Mouse (Mus musculus): ENCODE measurements at regions not wholly inside any gene's neighbourhood (a gene's known extent, or its start where the extent isn't known, plus 50 kb on each side); places are given as distances from the start of the nearest gene placed in this dataset.

DNA sequence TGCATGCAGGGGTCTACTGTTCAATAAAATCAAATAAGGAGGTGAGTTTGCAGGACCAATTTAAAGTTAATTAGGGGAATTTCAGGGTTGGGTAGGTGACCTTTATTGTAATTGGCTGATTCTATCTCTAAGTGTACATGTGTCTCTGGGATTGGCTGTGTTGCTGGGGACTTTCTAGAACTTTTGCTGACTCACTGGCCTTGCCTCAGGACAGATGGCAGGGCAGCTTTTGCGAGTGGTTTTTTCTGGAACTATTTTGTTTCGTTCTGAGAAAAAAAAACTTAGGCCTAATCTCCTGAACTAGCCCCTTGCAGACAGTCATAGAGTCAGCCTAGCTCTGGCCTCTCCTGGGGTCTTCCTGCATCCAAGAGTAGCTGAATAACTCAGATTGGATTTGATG lies 249.3 kb upstream of the Mdga2 start:
- no peak for DNase-seq

- DNase-seq: no peak
Observed at GRCm38 (mm10) chr12:67471001-67471400, 248.7 kb upstream of the Mdga2 start.

DNA sequence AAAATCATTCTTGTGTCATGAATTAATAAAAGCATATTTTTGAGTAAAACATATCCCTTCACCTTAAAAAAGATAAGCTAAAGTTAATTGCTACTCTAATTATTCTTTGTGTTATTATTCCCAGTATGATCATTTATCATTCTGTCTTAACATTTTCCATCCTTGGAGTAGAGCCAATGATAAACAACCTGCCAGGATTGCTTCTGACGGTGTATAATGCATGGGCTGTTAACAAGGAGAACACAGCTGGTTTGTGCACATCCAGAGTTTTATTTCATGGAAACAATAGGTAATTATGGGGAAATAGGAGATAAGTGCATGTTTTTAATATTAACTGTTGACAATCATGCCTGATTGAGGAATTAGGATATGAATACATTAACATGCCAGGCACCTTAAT lies 226.8 kb upstream of the Mdga2 start:
- no peak for DNase-seq

- DNase-seq: peak; percentile 16
Observed at GRCm38 (mm10) chr12:67430318-67430950, 208.1 kb upstream of the Mdga2 start.

- no peak for DNase-seq
Observed at GRCm38 (mm10) chr12:67426801-67427200, 204.5 kb upstream of the Mdga2 start.

GRCm38 (mm10) chr12:67399537-67399936 lies 177.2 kb upstream of the Mdga2 start:
- no peak for DNase-seq

GRCm38 (mm10) chr12:67374530-67374929 lies 152.2 kb upstream of the Mdga2 start:
- DNase-seq: no peak

- no peak for DNase-seq
Observed at GRCm38 (mm10) chr12:67348551-67348950, 126.2 kb upstream of the Mdga2 start.

DNA sequence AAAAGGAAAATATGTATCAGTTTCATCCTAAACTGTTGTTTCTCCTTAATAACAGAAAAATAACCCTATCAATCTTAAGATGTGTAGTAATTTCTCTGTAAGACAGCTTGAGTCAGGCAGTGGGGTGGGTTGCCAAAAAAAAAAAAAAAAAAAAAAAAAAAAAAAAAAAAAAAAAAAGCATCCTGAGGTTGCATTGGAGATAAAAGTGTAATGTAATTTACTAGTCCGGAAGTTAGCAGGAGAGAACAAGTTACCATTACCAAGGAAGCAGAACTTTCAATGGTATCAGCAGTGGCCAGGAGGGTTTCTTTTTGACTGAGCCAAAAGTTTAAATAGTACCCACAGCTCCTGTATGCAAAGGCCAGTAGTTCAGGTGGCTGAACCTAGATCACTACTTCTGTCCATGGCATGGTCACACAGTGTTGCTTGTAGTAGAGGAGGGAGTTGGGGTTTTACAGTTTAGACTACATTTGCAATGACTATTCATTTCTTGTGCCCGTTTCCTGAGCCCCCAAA lies 110.2 kb upstream of the Mdga2 start:
- DNase-seq: no peak

GRCm38 (mm10) chr12:67326326-67326725 lies 104.0 kb upstream of the Mdga2 start:
- DNase-seq: no peak

GRCm38 (mm10) chr12:67325799-67326198 lies 103.5 kb upstream of the Mdga2 start:
- DNase-seq: no peak

DNA sequence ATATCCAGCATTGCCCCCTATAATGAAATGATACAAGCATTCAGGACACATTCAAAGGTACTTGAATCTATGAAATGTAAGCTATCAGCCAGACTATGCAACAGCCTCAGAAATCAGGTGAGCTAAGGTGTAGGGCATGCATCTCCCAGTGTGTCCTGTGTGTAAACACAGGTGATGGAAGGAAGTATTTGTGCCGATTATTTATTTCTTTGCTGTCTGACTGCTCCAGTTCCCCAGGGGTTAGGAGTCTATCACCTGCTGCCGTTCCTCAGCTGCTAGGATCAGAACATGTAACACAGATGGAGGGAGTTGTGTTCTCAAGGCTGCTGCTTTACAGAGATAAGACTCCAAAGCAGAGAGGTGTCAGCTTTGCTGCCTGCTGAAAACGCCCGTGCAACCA lies 103.0 kb upstream of the Mdga2 start:
- no peak for DNase-seq

DNA sequence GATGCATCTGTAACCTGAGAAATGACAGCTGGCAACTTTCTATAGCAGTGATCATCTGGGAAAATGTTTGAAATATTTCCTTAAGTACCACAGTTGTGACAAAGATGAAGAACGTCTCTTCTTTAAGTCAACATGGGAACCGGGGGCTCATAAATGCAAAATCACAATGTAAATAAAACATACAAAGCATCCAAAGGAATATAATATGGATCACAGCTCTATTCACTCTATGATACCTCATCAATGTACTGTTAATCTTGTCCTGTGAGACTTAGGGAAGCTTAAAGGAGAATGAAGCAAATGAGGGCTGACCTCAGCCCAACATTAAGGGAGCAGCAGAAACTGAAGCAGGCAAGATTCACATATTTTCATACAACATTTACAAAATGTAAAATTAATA lies 96.3 kb upstream of the Mdga2 start:
- DNase-seq: no peak

GRCm38 (mm10) chr12:67300245-67300644 lies 77.9 kb upstream of the Mdga2 start:
- DNase-seq: no peak

- DNase-seq: no peak
Observed at GRCm38 (mm10) chr12:67290054-67290453, 67.7 kb upstream of the Mdga2 start.

- DNase-seq: no peak
Observed at GRCm38 (mm10) chr12:67272863-67273262, 50.5 kb upstream of the Mdga2 start.

DNA sequence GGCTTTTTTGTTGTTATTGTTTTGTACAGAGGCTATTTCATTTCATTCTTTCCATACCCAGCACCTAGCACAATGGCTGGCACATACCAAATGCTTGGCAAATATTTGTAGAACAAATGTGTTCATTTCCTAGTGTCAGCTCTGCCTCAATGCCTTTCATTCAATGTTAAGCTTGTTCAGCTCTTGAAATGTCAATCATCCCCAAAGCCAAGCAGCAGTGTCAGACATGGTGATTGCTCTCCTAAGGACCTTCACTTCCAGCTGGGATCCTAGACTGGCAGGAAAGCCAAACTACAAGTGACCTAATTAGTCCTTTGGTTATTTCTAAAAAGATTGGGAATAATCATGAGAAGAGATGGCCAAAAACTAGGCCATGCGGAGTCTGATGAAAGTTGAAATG lies 50.0 kb upstream of the Mdga2 start:
- no peak for DNase-seq

All from liver (tissue).